Mouse (Mus musculus): Measurements from ENCODE around the gene Csk.

Csk gene

GRCm38 (mm10) chr9:57656631-57657350 is 3.4 kb upstream of the Csk start:
- DNase-seq = no peak

DNA sequence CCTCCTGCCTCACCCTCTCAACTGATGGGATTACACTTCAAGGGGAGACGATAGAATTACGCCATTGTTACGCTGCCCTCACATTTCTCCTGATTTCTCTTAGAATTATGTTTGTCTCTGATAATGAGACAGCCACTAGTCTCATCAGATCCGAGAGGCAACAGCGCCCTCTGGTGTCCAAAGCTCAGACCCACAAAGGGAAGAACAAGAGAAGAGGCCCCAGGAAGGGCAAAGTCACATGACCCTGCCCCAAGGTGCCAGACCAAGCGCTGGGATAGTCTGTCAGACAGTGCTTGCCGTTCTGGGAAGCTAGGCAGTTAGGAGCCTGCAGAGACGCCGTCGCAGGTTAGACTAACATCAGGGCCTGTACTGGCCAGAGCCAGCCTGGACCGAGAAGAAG is 2.3 kb upstream of the Csk start:
- peak; percentile 91 to 97 for DNase-seq

- DNase-seq = no peak
Measured at GRCm38 (mm10) chr9:57654966-57655365, 1.5 kb upstream of the Csk start.

DNA sequence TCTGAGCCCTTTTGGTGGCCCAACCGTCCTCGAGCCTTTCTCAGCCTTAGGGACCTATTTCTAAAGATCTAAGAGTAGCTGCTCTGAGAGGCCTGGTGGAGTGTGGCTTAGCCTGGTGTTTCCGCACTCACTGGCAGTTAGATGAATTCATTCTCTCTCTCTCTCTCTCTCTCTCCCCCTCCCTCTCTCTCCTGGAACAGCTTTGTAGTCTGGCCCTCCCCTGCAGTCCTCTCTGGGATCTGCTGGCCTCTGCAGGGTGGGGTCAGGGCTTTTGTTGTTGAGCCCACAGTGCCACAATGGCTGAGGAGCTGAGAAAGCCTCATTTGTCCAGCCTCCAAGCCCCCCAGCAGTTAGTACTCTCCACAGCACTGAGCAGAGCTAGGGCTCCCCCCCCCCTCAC is 576 bp downstream of the Csk start:
- no peak for DNase-seq

DNA sequence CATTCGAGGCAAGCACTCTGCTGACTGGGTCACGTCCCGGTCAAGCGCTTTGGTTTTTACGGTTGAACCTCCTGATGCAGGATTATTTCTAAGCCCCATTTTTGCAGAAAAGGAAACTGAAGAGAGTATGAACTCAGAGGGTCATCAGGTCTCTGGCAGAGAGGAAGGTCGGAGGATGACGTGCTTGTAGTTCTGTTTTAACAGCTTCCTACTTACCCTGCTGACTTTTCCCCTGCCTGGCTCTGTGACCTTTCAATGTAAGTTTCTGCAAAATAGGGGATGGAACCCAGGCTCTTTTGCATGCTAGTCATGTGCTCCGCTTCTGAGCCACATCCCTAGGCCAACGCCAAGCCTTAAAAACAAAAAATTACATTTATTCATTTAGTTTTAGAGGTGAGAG is 1.1 kb downstream of the Csk start:
- no peak for DNase-seq

- DNase-seq = no peak
Measured at GRCm38 (mm10) chr9:57650786-57651311, 2.6 kb downstream of the Csk start.

GRCm38 (mm10) chr9:57650130-57650785 is 3.2 kb downstream of the Csk start:
- DNase-seq = no peak

DNA sequence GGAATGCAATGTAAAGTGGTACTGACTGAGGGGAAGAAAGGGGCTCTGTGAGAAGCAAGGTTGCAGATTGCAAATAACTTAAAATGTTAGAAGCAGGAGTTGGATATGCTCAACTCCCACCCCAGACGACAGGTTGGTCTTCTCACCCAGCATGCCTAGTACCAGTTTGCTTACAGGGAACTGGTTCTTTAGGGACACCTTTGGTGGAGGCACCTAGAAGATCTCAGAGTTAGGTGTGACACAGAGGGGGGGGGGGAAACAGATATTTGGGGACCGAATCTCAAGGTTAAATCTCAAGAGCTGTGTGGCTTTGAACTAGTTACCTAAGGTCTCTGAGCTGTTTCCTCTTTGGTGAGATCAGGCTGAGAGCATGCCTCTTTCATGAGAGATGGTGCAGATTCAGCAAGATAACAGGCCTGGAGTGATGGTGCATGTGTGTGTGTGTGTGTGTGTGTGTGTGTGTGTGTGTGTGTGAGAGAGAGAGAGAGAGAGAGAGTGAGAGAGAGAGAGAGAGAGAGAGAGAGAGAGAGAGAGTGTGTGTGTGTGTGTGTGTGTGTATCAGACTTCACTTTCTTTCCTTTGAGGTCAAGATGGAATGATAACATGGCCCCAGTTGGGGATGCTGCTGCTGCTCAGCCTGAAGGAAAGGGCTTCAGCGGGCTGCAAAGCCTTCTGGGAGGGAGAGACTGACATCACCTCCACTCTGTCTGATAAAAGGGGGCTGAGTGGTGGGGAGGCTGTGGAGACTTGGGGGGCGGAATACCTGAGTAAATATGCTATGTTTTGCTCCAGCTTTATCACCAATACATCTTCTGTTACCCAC is 5.9 kb downstream of the Csk start:
- no peak for DNase-seq

DNA sequence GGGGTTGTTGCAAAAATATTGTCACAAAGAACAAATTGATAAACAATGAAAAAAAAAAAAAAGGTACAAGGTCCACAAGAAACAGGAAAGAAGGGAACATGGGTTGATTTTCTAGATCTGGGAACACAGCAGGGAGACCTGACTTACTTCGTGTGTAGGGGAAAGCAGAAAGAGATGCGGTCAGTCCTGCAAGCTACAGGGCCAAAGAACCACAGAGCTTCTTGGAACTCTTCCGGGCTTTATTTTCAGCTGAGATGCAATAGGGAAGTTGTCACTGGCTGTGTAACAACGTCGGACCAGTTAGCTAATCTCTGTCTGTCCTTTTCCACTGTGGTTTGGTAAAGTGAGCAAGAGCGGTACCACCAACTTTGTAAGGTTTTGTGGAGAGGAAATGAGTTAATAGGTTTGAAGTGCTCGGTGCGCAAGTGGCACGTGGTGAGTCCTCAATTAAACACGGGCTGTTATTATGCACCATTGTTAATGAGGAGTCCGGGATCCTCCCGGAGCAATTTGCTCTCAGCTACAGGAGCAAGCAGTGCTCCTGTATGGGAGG is 6.8 kb downstream of the Csk start:
- no peak for DNase-seq

DNA sequence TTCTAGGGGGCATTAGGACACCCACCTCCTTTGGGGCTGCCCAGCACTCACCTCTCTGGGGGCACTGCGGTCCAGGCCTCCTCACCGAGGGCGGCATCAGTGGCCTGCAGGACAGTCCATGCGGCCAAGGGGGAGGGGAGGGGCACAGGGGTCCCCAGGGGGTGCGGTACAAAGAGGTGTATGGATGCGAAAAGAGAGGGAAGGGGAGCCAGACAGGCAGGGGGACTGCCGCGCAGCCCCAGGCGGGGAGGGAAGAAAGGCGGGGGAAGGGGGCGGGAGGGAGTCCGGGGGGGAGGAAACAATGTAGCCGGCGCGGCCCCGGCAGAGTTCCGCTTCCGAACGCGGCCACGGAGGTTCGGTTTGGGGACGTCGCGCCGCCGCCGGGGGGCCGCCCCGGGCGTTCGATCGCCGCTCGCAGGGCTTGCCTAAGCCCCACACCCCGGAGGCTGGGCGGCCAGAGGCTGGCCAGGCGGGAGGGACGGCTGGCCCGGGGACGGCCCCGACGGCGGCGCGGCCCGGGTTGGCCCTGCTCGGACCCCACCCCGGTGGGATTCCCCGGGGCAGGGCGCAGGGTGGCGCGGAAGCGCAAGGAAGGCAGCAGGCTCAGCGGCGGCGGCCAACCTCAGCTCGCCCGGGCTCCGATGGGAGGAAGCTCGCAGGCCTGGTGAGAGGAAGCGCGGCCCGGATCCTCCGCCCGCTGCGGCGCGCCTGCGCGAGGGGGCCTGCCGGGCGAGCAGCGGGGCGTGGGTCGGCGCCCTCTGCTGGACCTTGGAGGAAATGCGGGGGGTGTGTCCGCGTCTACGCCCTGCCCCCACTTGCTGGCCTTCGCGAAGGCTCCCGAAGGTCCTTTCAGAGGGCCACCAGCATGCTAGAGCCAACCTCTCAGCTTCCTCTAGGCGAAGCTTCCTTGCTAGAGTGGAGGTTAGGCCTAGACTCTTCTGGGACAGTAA is 8.2 kb downstream of the Csk start:
- peak; percentile 90 to 95 for DNase-seq

DNA sequence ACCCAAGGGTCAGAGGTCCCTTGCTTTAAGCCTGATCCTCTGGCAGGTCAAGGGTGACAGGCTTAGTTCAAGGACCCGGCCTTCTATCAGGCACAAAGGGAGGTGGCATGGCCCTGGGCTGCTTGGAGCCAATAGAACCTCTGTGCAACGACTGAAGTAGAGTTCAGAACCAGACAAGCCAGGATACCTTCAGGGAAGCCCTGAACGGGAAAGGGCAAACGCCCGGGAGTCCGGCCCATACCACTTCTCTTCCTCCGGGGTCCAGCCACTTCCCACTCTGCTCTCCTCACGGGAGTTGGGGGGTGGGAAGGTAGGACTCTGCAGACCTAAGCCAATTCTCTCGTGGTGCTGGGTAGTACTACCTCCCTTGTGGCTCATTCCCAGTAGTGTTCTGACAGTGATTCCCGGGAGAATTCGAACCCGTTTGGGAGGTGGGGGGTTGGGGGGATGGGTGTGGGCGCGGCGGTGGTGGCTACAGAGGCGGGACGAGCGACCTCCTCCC is 8.9 kb downstream of the Csk start:
- DNase-seq = no peak

- DNase-seq = no peak
Measured at GRCm38 (mm10) chr9:57643856-57644180, 9.6 kb downstream of the Csk start.

GRCm38 (mm10) chr9:57643169-57643855 is 10.1 kb downstream of the Csk start:
- DNase-seq = peak; percentile 41 to 49

GRCm38 (mm10) chr9:57641775-57642550 is 11.5 kb downstream of the Csk start:
- no peak for DNase-seq

DNA sequence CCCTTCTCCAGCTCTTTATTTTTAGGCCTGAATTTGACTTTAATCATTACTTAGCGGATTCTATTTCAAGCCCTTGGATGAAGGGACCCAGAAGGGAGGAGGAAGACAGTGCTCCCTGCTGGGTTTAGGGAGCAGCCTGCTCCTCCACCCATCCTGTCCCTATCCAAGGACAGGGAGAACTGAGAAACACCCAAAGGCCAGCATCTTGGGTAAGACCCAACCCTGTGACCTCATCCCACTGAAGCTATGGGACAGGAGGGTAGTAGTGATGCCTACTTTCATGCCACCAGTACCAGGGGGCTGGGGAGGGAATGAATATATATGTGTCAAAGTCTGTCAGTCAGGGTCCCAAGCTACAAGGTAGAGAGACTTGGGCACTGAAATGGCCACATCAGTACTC is 12.4 kb downstream of the Csk start:
- DNase-seq = no peak

- peak; percentile 41 to 50 for DNase-seq
Measured at GRCm38 (mm10) chr9:57640384-57640783, 13.0 kb downstream of the Csk start.

GRCm38 (mm10) chr9:57639661-57640328 is 13.6 kb downstream of the Csk start:
- no peak for DNase-seq

DNA sequence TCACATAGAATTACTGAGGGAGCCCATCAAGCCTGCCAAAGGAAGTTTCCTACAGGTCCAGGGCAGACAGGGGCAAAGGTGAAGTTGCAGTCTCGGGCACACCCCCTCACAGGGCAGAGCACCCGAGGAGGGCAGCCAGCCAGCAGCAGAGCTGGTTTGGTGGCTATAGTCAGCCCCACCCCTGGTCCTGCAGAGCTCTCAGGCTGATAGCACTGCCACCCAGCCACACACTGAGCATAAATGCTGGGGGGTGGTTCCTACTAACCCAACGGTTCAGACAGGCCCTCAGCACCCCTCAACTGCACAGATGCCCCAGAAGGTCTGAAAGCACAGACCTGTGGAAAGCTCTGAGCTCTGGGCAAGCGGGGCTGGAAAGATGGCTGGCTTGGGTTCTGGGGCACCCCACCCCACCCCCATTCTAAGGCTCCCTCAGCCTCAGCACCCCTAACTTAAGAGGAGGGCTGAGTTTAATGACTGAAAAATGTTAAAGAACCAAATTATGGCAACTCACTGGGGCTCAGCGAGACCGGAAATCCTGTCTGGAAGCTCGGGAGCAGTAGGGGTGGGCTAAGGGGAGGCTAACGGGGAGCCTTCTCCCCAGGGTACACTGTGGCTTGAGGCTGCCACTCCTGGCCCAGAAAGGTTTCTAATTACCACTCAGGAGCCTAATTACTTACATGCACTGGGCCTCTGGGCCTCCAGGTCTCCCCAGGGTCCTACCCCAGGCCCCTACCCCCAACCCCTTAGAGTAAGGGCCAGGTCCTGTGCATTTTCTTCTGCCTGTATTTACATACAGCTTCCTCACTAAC is 14.6 kb downstream of the Csk start:
- peak; percentile 85 to 87 for DNase-seq

DNA sequence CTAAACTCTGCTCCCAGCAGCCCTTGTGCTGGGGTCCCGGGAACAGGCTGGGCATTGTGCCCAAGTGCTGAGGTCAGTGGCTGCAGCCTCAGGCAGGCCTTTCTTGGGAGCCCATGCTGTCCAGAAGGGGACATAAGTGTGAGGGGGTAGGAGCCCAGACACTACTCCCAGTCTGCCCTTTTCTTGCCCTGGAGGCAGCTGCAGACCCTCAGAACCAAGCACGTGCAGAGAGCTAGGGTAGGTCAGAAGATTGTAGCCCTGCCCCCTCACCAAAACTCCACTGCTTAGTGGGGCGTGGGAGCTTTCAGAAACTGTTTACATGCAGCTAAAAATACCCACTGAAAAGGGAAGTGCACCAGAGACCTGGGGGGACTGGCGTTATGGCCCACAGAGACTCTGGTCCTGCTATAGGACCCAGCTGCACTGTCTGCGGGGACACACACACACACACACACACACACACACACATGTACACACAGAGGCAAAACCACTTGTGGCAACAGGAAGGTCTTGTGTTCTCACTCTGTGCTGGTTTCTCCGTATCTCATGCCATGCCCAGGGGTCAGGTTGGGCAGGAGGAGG is 15.6 kb downstream of the Csk start:
- peak; percentile 57 to 72 for DNase-seq

All from kidney, adult 8-10 months (tissue).